Mouse (Mus musculus): ENCODE results near the gene Cops9.

Gene Cops9

DNA sequence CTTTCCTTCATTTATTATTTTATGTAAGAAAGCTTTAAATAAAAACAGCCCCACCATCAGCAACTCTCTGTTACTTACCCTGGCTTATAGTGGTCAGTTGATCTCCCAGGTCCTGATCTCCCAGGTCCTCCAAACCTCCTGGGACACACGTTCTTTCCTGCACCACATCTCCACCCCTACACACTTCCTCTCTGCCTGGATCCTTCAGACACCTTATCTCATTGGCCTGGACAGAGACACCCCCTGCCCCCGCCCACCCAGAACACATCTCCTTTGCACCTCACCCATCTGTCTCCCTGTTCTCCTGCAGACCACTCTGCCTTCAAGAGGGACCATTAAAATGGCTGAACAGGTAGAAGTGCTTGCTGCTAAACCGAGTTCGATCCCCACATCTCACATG, 5.2 kb upstream of the Cops9 start:
- ATAC-seq (ENCODE audit: low TSS enrichment), result no peak

DNA sequence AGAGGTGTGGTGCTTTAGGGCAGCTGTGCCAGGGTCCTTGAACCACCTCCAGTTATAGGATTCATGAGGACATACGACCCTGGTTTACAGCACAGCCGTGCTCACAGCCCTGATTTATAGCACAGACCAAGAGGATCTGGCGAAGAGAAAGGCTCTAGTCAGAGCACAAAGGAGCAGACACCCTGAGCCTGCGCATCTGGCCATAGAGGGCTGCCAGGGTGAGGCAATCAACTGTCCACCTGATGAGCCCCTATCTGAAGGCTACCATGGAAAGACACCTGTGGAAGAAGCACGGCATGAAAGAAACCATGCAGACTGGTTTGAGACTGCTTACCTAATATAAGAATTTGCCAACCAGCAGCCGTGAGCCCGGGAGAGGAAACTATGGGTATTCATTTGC, 4.8 kb upstream of the Cops9 start:
- no peak for ATAC-seq (ENCODE audit: low TSS enrichment)

DNA sequence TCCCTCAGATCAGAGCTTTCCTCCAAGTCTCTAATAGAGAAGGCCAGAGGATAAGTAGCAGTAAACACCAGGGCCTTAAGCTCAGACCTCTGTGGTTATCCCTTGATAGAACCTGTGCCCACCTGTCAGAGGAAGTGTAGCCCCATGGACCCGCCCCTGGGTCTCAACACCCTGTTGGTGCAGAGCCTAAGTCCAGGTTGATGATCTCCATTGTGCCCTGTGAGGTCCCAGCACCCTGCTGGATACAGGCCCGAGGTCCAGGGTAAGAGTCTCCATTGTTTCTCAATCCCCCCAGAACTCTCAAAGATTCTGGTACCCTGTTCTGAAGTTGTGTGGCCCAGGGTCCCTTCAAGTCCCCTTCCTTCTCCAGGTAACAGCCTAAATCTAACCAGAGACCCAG, 4.3 kb upstream of the Cops9 start:
- no peak for ATAC-seq (ENCODE audit: low TSS enrichment)

DNA sequence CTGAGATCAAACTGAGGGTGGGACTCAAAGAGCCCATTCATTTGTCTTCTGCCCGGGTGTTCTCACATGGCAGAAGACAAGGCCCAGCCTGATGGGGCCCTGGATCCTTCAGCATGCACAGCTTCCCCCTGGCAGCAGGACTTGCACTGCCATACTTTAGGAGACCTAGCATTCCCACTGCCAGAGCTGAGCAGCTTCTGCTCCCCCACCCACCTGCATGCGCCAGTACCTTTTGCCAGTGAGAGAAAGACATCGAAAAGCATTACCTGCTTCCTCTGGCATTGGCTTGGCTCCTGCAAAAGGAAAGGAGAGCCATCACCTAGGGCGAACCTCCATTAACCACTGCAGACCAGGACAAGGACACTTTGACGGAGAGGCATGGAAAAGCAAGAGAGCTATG, 3.1 kb upstream of the Cops9 start:
- no peak for ATAC-seq (ENCODE audit: low TSS enrichment)

DNA sequence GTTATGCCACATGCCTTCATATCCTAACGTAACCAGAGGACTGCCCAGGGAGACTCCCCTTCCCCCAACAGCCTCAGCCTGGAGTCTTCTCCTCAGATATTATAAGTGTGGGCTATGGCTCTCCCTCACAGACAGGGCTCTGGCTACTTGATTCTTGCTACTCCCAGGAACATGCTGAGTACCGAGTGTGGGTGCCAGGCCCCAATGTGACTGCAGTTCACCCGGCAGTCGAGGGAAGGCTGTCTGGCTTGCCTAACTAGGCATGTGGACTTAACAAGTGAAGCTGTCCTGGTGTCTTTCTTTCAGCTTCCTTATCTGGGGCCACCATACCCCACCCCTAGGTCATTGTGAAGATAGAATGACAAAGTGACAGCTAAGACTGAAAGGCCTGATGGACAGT, 1.9 kb upstream of the Cops9 start:
- no peak for ATAC-seq (ENCODE audit: low TSS enrichment)

DNA sequence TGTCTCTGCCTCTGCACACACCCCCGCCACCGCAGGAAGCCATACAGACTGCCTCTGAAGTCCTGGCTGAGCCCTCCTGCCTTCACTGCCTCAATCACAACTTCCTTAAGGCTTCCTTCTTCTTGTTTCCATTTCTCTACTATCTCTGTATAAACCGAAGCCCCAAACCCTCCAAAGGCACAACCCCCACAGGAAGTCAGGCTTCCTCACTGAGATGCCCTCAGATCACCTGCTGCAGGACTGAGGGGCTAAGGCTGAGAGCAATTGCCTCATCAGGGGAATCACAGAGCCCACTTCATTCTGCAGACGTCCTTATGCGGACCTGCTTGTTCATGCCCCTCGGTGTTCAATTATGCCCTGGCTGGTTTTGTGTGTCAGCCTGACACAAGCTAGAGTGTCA, 1.4 kb downstream of the Cops9 start:
- ATAC-seq (ENCODE audit: low TSS enrichment), result no peak

DNA sequence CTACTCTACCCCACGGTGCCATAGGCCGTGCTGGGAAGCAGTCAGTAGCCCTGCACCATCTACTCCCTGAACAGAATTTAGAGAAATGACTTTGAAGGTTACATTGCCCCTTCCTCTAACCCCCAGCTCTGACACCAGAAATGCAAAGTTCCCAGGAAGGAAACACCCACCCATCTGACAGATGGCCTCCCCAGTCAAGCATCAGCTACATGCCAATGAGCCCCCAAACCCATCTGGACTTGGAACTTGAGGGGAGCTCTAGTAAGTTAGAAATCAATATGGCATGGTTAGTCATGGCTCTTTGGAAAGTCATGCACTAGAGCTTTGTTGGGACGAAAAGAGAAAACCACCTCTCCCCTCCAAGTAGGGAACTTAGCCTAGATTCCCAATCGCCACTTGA, 3.0 kb downstream of the Cops9 start:
- ATAC-seq (ENCODE audit: low TSS enrichment), result no peak

DNA sequence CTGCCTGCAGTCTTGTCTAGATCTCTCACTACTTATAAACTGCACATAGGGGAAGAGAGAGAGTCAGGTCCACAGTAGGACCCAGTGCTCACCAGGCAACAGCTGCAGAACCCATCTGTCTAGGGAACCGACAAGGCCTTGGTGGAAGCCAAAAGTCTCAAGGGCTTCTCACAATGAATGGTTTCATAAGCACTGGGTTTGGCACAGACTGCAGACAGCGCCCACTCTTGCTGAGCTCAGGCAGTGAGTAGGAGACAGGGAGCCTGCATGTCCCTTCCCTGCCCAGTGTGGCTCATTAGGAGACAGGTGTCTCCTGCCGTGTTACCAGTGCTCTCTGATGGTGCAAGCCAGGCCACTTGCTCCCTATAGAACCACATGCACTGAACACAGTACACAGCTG, 3.6 kb downstream of the Cops9 start:
- peak; percentile 75 for ATAC-seq (ENCODE audit: low TSS enrichment)

DNA sequence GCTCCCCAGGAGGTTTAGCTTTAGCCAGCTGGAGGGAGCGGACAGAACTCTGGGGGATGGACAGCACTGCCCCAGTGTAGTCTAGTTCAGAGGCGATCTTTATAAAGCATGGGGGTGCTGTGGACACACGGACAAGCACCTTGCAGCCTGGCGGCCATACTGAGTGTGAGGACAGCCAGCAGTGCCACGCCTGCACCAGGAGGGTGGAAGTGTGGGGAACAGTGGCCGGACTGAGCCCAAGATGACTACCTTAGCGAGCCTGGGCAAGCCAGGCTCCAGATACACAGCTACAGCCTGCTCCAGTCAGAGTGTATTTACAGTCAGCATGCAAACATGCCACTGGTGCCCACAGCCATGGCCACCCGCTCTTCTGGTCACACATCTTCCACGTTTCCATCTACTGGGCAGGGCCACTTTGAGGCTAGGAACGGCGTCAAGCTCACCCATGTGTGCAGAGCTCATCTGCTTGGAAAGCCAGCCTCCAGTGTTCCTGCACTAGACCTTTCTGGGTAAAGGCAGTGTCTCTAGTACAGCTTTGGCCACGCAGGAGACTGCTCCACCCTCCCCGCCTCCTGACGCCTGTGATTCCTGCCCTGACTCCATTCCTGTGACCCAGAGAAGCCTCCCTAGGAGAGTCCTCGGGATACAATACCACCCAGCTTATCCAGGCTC, 4.1 kb downstream of the Cops9 start:
- ATAC-seq (ENCODE audit: low TSS enrichment), result no peak

DNA sequence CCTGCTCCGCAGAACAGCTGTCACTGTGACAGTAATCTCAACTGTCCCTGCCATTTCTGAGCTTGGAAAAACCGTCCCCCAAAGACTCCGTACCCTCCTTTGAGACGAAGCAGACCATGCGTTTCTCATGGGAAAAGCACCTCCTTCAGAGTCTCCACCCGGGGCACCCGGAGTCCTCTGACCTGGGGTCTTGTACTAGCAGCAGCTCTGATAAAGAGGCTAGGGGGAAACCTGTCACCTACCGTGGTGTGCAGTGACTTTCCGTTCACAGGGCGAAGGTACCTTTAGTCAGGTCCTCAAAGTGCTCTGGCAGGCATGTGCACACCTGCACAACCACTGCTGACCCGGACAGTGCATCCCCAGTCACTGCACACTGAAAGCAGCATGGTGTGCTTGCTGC, 5.1 kb downstream of the Cops9 start:
- ATAC-seq (ENCODE audit: low TSS enrichment), result no peak

DNA sequence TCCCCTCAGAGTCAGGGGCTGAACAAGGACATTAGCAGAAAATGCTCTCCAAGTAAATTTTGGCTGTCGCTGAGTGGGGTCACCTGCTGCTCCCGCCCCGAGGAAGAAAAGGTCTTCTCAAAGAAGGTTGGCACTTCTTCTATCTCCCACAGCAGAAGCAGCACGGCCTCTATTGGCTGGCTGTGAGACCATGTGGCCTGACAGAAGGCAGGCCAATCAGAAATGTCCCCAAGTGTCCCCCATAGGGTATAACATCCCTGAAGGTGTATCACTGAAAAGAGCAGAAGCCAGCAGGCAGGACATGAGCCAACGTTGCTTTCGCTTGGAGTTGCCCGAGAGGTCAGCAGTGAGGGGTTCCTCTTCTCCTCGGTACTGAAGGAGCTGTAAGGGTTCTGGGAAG, 5.8 kb downstream of the Cops9 start:
- ATAC-seq (ENCODE audit: low TSS enrichment), result no peak

DNA sequence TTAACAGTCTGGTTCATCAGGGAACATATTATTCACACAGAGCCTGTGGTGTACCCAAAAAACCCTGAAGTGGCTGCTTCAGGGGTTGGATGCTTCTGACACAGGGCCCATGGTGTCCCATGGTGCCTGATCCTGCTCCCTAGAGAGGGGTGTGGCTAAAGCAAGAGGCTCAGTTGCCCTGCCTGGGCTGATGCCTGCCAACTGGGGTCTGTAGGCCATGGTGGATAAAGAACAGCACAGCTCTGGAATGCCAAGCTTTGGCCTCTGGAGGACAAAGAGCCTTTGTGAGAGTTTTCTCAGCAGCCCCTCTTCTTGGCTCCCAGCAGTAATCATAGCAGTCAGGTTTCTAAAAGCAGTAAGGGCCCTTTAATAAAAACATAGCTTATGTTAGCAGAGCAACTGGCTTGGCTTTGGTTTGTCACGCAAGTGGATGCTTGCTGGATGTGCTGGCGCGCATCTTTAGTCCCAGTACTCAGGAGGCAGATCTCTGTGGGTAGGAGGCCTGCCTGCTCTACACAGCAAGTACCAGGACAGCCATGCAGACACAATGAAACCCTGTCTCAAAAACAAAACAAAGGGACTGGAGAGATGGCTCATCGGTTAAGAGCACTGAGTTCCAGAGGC, 6.7 kb downstream of the Cops9 start:
- ATAC-seq (ENCODE audit: low TSS enrichment), result no peak

DNA sequence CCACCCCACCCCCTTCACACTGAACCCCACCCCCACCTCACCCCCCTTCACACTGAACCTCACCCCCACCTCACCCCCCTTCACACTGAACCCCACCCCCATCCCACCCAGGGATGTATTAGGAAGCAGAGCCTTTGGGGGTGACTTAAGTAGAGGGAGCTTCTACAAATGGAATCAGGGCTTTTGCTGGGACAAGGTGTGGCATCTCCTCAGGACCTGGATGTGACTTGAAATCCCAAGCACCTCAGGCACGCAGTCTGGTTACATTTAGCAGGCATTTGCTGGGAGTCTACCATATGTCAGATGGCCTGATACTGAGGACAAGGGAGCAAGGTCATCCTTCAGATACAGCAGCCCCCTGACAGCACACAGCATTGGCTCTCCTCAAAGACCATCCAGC, 7.2 kb downstream of the Cops9 start:
- ATAC-seq (ENCODE audit: low TSS enrichment), result no peak

DNA sequence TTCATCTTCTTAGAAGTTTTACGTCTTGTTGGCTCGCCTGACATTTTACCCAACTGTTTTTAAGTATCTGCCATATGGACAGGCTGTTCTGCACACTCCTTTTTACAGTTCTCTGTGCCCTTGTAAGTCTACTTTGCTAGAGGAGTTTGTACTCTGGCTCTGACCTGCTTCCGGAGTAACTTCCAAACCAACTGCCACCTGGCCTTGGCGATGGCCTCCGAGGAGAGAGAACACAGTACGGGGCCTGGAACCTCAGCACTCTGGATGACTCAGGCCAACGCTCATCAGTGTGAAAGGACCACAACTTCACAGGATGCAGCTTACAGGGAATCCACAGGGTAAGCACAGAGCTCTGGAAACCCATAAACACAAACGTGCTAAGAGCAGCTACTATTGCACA, 8.1 kb downstream of the Cops9 start:
- no peak for ATAC-seq (ENCODE audit: low TSS enrichment)

DNA sequence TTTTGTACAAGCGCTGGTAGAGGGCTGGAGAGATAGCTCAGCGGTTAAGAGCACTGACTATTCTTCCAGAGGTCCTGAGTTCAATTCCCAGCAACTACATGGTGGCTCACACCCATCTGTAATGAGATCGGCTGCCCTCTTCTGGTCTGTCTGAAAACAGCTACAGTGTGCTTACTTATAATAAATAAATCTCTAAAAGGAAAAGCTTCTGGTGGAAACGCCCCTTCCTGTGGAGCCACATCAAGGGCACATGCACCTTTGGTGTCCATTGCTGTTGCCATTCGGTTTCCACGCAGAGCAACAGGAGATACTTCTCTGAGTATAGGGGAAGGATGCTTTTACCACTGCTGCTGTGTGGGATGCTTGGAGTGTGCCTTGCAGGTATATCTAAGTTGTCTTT, 8.8 kb downstream of the Cops9 start:
- no peak for ATAC-seq (ENCODE audit: low TSS enrichment)

DNA sequence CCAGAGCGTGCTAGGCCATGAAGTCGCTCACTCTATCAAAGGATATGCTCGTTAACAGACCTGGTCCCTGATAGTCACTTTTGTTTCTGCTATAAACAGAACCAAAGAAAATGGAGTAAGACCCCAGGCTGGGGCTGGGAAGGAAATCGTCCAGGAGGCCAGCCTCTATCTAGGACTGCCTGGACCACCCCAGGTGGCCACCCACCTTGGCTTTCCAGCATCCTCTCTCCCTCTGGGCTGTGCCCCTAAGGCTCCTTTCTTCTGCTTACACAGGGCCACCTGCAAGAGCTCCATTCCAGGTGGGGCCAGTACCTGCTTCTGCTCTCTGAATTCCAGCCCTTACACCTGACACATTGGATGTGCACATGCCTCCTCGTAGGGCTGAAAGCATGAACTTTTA, 9.6 kb downstream of the Cops9 start:
- no peak for ATAC-seq (ENCODE audit: low TSS enrichment)

DNA sequence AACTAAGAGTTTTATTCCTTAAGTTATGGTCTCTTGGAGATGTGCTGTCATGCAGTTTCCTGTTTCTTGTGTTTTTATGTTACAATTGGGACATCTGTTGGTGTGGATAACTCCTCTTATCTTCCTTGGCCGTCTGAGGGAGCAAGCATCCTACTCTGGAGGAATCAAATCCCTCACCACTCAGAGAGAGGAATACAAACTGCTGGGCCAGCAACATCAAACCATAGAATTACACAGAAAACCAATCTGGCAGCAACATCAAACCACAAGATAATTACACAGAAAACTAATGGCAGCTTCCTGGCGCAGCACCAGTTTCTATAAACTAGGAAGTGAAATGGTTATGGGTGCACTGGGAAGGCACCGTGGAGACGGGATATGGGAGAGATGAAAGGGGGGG, 13.6 kb downstream of the Cops9 start:
- ATAC-seq (ENCODE audit: low TSS enrichment), result no peak

DNA sequence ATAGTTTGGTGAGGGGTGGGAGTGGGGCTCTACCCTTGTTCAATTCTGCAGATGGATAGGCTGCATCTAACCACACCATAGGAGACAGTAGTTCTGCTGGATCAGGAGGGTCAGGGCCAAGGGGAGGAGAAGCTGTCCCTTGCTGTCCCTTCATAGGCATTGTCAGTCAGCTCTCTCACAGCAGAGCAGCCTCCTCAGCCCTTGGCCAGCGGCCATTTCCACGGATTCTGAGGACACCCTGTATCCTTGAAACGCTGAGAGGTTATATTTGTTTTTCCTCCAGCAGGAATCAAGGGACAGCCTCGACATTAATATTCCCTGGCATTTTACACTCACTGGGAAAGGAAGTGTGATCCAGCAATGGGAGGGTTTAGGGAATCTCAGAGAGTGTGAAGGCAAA, 23.4 kb downstream of the Cops9 start:
- no peak for ATAC-seq (ENCODE audit: low TSS enrichment)

DNA sequence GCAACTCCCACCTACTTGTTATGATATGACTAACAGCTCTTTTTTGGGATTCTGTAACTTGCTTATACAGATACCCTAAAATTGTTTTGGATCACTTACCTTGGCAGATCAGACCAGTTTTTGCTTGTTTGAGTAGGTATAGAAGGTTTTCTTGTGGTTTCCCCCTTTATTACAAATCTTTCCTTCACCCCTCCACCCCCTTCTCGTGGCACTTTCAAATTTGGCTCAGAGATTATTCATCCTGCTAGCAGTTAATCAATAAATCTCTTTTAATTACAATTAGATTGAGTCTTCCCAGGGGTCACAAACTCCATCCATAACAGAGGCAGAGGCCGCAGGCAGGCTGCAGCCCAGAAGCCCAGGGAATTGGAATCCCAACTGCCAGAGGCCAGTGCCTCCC, 24.3 kb downstream of the Cops9 start, which contains the start of gene Olfr12:
TSS of gene Olfr12 (plus strand) at position 301 of the 400 bp plus-strand sequence.
- ATAC-seq (ENCODE audit: low TSS enrichment), result no peak

DNA sequence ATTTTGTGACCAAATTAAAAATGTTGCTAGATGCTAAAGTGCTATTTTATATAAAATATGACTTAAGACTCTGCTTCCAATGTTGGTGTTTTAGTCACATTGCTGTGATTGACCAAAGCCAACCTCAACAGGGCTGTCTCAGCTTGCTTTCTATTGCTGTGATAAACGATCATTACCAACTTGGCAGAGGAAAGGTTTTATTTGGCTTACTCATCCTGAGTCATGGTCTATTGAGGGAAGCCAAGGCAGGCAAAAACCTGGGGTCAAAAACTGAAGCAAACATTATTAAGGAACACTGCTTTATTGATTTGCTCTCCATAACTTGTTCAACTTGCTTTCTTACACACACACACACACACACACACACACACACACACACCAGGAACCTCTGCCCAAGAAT, 25.7 kb downstream of the Cops9 start:
- ATAC-seq (ENCODE audit: low TSS enrichment), result no peak

DNA sequence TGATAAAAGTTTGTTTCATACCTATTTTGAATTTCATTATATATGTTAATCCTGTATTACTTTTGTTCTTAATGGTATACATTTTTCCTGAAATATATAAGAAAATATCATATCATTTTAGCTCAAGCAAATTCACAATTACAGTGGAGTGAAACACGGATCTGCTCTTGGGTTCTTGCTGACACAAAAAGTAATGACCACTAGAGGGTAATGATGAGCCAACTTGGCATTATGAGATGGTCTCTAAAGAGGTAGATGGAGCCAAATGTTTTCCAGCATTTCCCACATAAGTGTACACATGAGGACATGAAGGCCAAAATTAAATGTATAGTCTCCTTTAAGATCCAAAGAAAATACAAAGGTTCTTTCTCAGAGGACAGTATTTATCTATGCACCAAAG, 27.3 kb downstream of the Cops9 start:
- ATAC-seq (ENCODE audit: low TSS enrichment), result no peak

DNA sequence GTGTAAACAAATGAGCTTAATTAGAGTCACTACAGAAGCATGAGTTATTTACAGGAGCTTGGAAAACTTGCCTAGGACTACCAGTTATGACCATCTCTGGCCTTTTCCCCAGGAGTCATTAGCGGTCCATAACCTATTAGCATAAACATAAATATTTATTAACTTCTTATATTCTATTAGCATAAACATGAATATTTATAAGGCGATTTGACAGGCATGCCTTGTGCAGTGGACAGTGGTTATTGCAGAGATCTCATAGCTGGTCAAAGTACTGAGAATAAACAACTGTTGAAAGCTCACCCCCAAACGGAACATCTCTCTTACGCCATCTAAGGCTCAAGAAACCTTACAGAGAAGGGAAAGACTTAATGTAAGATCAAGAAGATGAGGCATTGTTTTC, 28.6 kb downstream of the Cops9 start:
- no peak for ATAC-seq (ENCODE audit: low TSS enrichment)

DNA sequence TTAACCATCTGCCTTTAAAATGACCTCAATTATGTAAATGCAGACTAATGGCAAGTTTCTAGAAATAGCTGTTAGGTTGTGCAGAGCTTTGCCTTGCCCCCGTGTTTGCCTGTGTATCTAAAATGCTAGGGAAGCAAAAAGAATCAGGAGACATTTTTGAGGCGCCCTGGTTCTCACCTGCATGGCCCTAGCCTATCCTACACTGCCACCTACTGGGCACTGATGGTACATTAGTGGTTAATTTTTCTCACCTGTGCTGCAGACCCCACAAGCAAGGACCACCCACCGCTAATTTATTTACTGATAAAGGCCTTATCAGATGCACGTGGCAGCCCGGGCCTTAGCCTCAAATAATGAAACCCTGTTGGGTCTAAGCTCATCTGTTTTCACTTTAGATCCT, 30.8 kb downstream of the Cops9 start:
- no peak for ATAC-seq (ENCODE audit: low TSS enrichment)

DNA sequence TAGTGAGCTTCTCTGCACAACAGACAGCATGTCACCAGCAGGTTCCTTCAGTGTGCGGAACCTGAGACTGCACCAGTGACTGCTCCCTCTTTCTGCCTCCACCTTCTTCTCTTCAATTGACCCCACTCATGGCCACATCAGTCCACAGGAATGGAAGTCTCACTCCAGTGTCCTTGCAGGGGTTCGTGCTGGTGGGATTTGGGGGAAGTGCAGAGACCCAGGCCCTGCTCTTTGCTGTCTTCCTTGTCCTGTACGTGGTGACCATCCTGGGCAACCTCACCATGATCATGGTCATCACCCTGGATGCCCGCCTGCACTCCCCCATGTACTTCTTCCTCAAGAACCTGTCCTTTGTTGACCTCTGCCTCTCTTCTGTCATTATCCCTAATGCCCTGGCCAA, 34.1 kb downstream of the Cops9 start:
- ATAC-seq (ENCODE audit: low TSS enrichment), result no peak

Measured in frontal cortex, adult (tissue).